Mouse (Mus musculus) midbrain, embryonic 11.5 days (tissue): ENCODE results near the gene Tmprss11b. TPM values are rescaled to one million over a fixed set of nuclear protein-coding genes. Genes with fewer than 3 reads are reported as not detected.
"Not testable (repeated sequence)": the region's sequence is repeated elsewhere in the genome, so short reads cannot be mapped to it uniquely, and the experiment has no call there.

Source experiments
- ATAC-seq: fragments of 200-750 bp; cut with Nextera tagmentation; 2 replicates; pipeline ENCODE4 v1.8.0; 2017; ENCODE audit warnings: moderate TSS enrichment, moderate library complexity; ENCODE audit not compliant: low FRiP score
- DNase-seq: peaks from one replicate; pipeline ENCODE4 v3.0.0; 2015; ENCODE audit warnings: low spot score; ENCODE audit errors: missing footprints
- H3K27ac ChIP-seq: fragments of 300-500 bp; sonication (generic); 2 replicates; pipeline ENCODE4 v1.5.1; 2014; ENCODE audit warnings: low read depth, low read length
- H3K27me3 ChIP-seq: fragments of 300-500 bp; sonication (generic); 2 replicates; pipeline ENCODE4 v1.6.1; 2014; ENCODE audit warnings: mild to moderate bottlenecking, low read length, moderate library complexity, mixed read lengths; ENCODE audit not compliant: control insufficient read depth, insufficient read depth
- H3K36me3 ChIP-seq: fragments of 300-500 bp; sonication (generic); 2 replicates; pipeline ENCODE4 v1.6.1; 2014; ENCODE audit warnings: mild to moderate bottlenecking, low read length, moderate library complexity, mixed read lengths; ENCODE audit not compliant: control insufficient read depth, insufficient read depth
- H3K4me1 ChIP-seq: fragments of 300-500 bp; sonication (generic); 2 replicates; pipeline ENCODE4 v1.6.1; 2014; ENCODE audit warnings: low read length; ENCODE audit not compliant: control insufficient read depth, insufficient read depth
- H3K4me2 ChIP-seq: fragments of 300-500 bp; sonication (generic); 2 replicates; pipeline ENCODE4 v1.6.1; 2014; ENCODE audit warnings: mild to moderate bottlenecking, moderate library complexity
- H3K4me3 ChIP-seq: fragments of 300-500 bp; sonication (generic); 2 replicates; pipeline ENCODE4 v1.5.1; 2014; ENCODE audit warnings: low read depth, low read length
- H3K9ac ChIP-seq: fragments of 300-500 bp; sonication (generic); 2 replicates; pipeline ENCODE4 v1.6.1; 2014; ENCODE audit warnings: low read length
- H3K9me3 ChIP-seq: fragments of 300-500 bp; sonication (generic); 2 replicates; pipeline ENCODE4 v1.6.1; 2016; ENCODE audit warnings: low read length; ENCODE audit not compliant: control insufficient read depth
- WGBS: fragments of 180-500 bp; shearing (Covaris S2); extraction: QIAGEN DNeasy Blood & Tissue Kit; methylation state at CpG from one replicate; pipeline ENCODE4 v1.1.7; 2014; 5-methylcytosine and 5-hydroxymethylcytosine counted together
- polyA plus RNA-seq: library from polyadenylated mRNA; unstranded; fragments of >200 nt; fragmentation: Nextera tagmentation; extraction: Ambion mirVana; gene quantifications from 2 replicates; pipeline ENCODE4 v1.2.1, GENCODE M21; 2014

Gene Tmprss11b
- polyA plus RNA-seq, result not detected in 2 replicates

DNA sequence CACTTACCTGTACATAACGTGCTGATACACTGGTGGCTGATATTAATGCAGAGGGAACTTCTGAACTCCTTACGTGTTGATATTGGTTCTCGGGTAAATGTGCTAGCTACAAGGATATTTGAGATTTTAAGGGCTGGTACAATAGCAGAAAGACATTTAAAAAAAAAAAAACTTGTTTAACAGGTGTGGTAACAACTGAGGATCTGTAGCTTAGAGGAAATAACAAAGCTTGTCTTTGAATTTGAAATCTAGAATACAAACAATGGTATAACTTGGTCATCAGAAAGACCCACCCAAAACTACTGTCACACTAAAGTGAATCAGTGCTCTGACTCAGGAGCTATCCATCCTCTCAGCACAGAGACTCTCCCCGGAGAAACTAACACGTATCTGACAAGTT lies at the start of gene Tmprss11b:
Gene Tmprss11b (minus strand): TSS at position 101 of the 400 bp plus-strand sequence.
- Histone ChIP-seq H3K9me3 (no peaks in the 10 kb centered on the region), H3K27me3 (no peaks in the 10 kb centered on the region), H3K9ac (no peak within 1 kb of the TSS), H3K4me2 (no peak within 1 kb of the TSS), H3K4me1 (no peaks in the 10 kb centered on the region), H3K27ac (no peak within 1 kb of the TSS), H3K36me3 (no peaks in the 10 kb centered on the region), H3K4me3 (no peak within 1 kb of the TSS)
- 84% methylated on average over 5 of the region's 5 CpGs for WGBS
- DNase-seq (no peak), ATAC-seq (no peak)

GRCm38 (mm10) chr5:86725021-86725420 lies 48.9 kb upstream of the Tmprss11b start:
- no peaks in the 10 kb centered on the region for H3K36me3 ChIP-seq
- ATAC-seq, result no peak
- H3K4me1 ChIP-seq, result no peaks in the 10 kb centered on the region
- H3K4me3 ChIP-seq, result no peak overlapping the region
- no peak overlapping the region for H3K9ac ChIP-seq
- H3K4me2 ChIP-seq, result no peak overlapping the region
- DNase-seq, result no peak
- no peak overlapping the region for H3K27ac ChIP-seq
- no peaks in the 10 kb centered on the region for H3K27me3 ChIP-seq
- H3K9me3 ChIP-seq, result no peaks in the 10 kb centered on the region

DNA sequence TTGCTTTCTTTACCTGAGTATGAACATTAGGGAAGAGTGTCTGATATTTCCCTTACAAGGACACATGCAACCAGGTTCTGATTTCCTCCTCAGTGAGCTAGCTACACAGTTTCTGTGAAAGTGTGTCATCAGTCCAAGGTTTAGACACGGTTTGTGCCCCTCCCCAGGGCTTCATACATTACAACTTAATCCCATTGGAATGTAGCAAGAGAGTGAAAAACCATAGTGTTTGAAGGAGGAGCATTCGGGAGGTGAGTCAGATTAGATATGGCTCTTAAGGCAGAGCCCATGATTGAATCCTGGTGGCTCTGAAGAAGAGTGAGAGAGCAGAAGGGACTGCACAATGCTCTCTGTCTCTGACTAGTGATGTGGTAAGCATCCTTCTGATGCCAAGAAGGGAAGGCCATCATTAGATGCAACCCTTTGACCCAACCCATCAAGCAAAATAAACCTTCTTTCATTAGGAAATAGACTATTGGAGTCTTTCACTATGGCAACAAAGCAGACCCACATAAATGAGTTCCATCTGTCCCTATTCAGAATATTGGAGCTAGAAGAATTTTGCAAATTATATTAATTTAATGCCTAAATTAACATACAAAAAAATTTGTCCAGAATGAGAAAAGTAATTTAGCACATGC lies 46.8 kb upstream of the Tmprss11b start:
- no peaks in the 10 kb centered on the region for H3K27me3 ChIP-seq
- 28% methylated on average over 2 of the region's 2 CpGs for WGBS
- DNase-seq, result no peak
- H3K36me3 ChIP-seq, result no peaks in the 10 kb centered on the region
- H3K4me2 ChIP-seq, result no peak overlapping the region
- no peak overlapping the region for H3K9ac ChIP-seq
- H3K4me1 ChIP-seq, result no peaks in the 10 kb centered on the region
- H3K4me3 ChIP-seq, result no peak overlapping the region
- no peaks in the 10 kb centered on the region for H3K9me3 ChIP-seq
- H3K27ac ChIP-seq, result no peak overlapping the region
- ATAC-seq, result no peak

- DNase-seq (no peak), ATAC-seq (no peak)
- H3K4me3 ChIP-seq, result no peak overlapping the region
- H3K4me1 ChIP-seq, result no peaks in the 10 kb centered on the region
- no peaks in the 10 kb centered on the region for H3K36me3 ChIP-seq
- H3K4me2 ChIP-seq, result no peak overlapping the region
- H3K27me3 ChIP-seq, result no peaks in the 10 kb centered on the region
- 81% methylated on average over 2 of the region's 2 CpGs for WGBS
- H3K9me3 ChIP-seq, result no peaks in the 10 kb centered on the region
- H3K27ac ChIP-seq, result no peak overlapping the region
- H3K9ac ChIP-seq, result no peak overlapping the region
These were observed 38.8 kb upstream of the Tmprss11b start for GRCm38 (mm10) chr5:86714967-86715366.

GRCm38 (mm10) chr5:86704923-86705322 lies 28.8 kb upstream of the Tmprss11b start:
- Histone ChIP-seq H3K27me3 (no peaks in the 10 kb centered on the region), H3K9me3 (no peaks in the 10 kb centered on the region), H3K36me3 (no peaks in the 10 kb centered on the region), H3K4me1 (no peaks in the 10 kb centered on the region), H3K27ac (no peak overlapping the region), H3K4me3 (no peak overlapping the region), H3K9ac (no peak overlapping the region), H3K4me2 (no peak overlapping the region)
- no peak for ATAC-seq
- DNase-seq, result no peak
- 85% methylated on average over 3 of the region's 3 CpGs for WGBS

- Histone ChIP-seq H3K27me3 (no peaks in the 10 kb centered on the region), H3K27ac (no peak overlapping the region), H3K4me1 (no peaks in the 10 kb centered on the region), H3K4me2 (no peak overlapping the region), H3K9ac (no peak overlapping the region), H3K4me3 (no peak overlapping the region), H3K36me3 (no peaks in the 10 kb centered on the region), H3K9me3 (no peaks in the 10 kb centered on the region)
- DNase-seq (peak; percentile 84), ATAC-seq (no peak)
- 63% methylated on average over 4 of the region's 4 CpGs for WGBS
These were observed 8.5 kb upstream of the Tmprss11b start for GRCm38 (mm10) chr5:86684667-86685066.

DNA sequence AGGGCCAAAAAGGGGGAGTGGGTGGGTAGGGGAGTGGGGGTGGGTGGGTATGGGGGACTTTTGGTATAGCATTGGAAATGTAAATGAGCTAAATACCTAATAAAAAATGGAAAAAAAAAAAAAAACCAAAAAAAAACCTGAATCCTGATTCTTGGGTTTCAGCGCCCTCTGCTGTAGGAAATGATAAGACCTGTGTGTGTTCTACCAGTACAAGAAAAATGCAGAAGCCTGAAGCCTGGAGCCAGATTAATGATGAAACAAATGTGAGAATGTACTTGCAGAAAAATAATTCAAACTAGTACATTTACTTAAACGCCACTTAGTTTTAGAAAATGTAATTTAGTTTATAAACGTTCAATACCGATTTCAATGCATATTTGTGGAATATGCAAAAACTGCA lies 27.0 kb downstream of the Tmprss11b start:
- not testable (repeated sequence) for H3K36me3 ChIP-seq, H3K27me3 ChIP-seq, H3K4me1 ChIP-seq, H3K27ac ChIP-seq, H3K4me2 ChIP-seq, H3K9ac ChIP-seq, H3K4me3 ChIP-seq, H3K9me3 ChIP-seq
- DNase-seq (peak; percentile 83), ATAC-seq (peak; percentile 59; the same call in 1 of the 2 replicates)
- 30% methylated on average over 4 of the region's 4 CpGs for whole genome bisulfite sequencing

DNA sequence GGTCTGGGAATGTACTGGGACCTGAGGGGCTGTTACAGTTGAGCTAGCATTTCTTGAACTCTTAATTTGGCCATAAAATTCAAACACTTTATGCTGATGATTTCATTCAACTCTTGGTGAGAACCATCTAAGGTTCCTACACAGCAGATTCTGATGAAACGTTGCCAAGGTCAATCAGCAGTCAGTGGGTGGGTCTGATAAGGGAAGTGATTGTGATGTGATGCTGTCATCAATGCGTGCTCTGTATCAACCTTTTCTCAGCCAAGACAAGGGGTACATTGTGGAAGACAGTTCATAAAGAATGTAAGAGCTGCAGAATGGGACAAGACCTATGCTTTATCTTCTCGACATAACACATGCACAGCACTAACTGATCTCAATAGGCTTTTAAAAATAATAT lies 35.4 kb downstream of the Tmprss11b start:
- H3K4me1 ChIP-seq, result no peaks in the 10 kb centered on the region
- no peaks in the 10 kb centered on the region for H3K9me3 ChIP-seq
- 74% methylated on average over 3 of the region's 3 CpGs for WGBS
- H3K9ac ChIP-seq, result no peak overlapping the region
- no peak for DNase-seq
- no peaks in the 10 kb centered on the region for H3K36me3 ChIP-seq
- H3K4me3 ChIP-seq, result no peak overlapping the region
- ATAC-seq, result no peak
- H3K4me2 ChIP-seq, result no peak overlapping the region
- no peak overlapping the region for H3K27ac ChIP-seq
- no peaks in the 10 kb centered on the region for H3K27me3 ChIP-seq

DNA sequence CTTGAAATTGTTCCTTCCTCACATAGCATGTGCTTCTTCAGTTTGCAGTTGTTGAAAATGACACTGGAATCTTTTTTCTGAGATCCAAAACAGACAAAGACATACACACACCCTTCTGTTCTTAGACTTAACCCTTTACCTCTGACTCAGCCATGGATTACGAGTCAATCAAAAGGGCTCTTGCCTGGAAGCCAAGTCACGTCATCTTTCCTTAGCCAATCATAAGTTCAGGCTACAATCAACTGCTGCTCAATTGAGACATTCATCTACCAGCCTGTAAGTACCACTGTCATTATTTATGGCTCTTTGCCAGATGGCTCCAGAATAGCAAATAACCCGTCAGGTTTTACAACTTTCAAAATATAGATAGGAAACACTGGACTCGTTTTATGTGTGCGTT lies 43.8 kb downstream of the Tmprss11b start, which contains the start of gene Tmprss11f:
Gene Tmprss11f (minus strand): TSS at position 101 of the 400 bp plus-strand sequence.
- no peak within 1 kb of the TSS for H3K4me2 ChIP-seq
- H3K4me1 ChIP-seq, result no peaks in the 10 kb centered on the region
- H3K9me3 ChIP-seq, result no peaks in the 10 kb centered on the region
- no peaks in the 10 kb centered on the region for H3K36me3 ChIP-seq
- no peak within 1 kb of the TSS for H3K27ac ChIP-seq
- 86% methylated on average over 5 of the region's 5 CpGs for WGBS
- H3K4me3 ChIP-seq, result no peak within 1 kb of the TSS
- DNase-seq, result no peak
- no peaks in the 10 kb centered on the region for H3K27me3 ChIP-seq
- no peak within 1 kb of the TSS for H3K9ac ChIP-seq
- ATAC-seq, result no peak
